Mouse (Mus musculus) hindbrain, embryonic 10.5 days (tissue): ENCODE data around the gene Slirp. TPM values are rescaled to one million over a fixed set of nuclear protein-coding genes. Genes with fewer than 3 reads are reported as not detected.
A peak's percentile ranks its signal among the peaks of the same experiment; 100 is the strongest.

ENCODE experiments used
- DNase-seq: peaks from one replicate; pipeline ENCODE4 v3.0.0-alpha.2; 2017; ENCODE audit warnings: low spot score
- H3K27ac ChIP-seq: fragments of 300-500 bp; sonication (generic); 2 replicates; pipeline ENCODE4 v1.5.1; 2016; ENCODE audit warnings: mild to moderate bottlenecking, moderate library complexity
- H3K27me3 ChIP-seq: fragments of 300-500 bp; sonication (generic); 2 replicates; pipeline ENCODE4 v1.6.1; 2016; ENCODE audit warnings: mild to moderate bottlenecking; ENCODE audit not compliant: poor library complexity, insufficient read depth, severe bottlenecking
- H3K36me3 ChIP-seq: fragments of 300-500 bp; sonication (generic); 2 replicates; pipeline ENCODE4 v1.6.1; 2016; ENCODE audit warnings: mild to moderate bottlenecking, moderate library complexity
- H3K4me1 ChIP-seq: fragments of 300-500 bp; sonication (generic); replicated peaks from 2 replicates; pipeline ENCODE4 v1.6.1; 2016; ENCODE audit warnings: mild to moderate bottlenecking
- H3K4me3 ChIP-seq: fragments of 300-500 bp; sonication (generic); 2 replicates; pipeline ENCODE4 v1.5.1; 2016; ENCODE audit warnings: mild to moderate bottlenecking, moderate library complexity
- H3K9me3 ChIP-seq: fragments of 300-500 bp; sonication (generic); 2 replicates; pipeline ENCODE4 v1.6.1; 2016; ENCODE audit warnings: mild to moderate bottlenecking, moderate library complexity
- WGBS: fragments of 180-500 bp; shearing (Covaris S2); methylation state at CpG from one replicate; pipeline ENCODE4 v1.1.7; 2016; 5-methylcytosine and 5-hydroxymethylcytosine counted together
- polyA plus RNA-seq: library from polyadenylated mRNA; unstranded; fragments of >200 nt; fragmentation: Nextera tagmentation; extraction: Ambion mirVana; gene quantifications from 2 replicates; pipeline ENCODE4 v1.2.1, GENCODE M21; 2016

The Slirp gene
- polyA plus RNA-seq, 1 experiment from 2014 or later = 311 TPM

DNA sequence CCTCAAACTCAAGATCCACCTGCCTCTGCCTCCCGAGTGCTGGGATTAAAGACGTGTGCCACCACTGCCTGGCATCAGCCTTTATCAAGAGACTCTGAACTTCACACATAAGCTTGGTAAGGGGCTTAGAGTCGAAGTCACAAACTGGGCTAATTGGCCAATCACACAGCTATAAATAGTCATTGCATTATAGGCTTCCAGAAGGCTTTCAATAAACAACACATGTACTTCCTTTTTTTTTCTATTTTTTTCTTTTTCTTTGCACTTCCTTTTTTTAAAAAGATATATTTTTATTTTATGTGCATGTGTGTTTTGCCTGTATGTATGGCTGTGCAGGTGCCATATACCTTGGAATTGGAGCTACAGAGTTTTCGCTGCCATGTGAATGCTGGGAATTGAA is 28.3 kb upstream of the Slirp start:
- Histone ChIP-seq H3K27me3 (no peaks in the 10 kb centered on the region), H3K27ac (no peak overlapping the region), H3K36me3 (no peaks in the 10 kb centered on the region), H3K4me1 (peaks cover 15% of the 10 kb centered on the region), H3K4me3 (no peak overlapping the region), H3K9me3 (0 out of 2 replicates have a peak, but pooled peaks cover 3% of the 10 kb centered on the region)
- WGBS = 84% methylated on average over 4 of the region's 4 CpGs
- no peak for DNase-seq

DNA sequence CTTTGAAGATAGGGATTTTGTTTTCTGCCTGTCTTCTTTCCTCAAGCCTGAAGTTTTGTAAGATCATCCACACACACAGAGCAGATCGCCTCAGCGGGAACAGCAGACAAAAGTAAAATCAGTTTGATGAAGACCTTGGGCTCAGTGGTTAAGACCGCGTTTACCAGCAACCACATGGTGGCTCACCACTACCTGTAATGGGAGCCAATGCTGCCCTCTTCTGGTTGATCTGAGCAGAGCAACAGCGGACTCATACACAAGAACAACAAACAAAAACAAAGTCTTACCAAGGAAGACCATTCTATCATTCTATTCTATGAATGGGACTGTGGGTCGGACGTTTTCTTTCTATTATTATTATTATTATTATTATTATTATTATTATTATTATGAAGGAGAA is 27.0 kb upstream of the Slirp start:
- Histone ChIP-seq H3K36me3 (0 out of 2 replicates have a peak, but pooled peaks cover under 1% of the 10 kb centered on the region), H3K27ac (no peak overlapping the region), H3K9me3 (0 out of 2 replicates have a peak, but pooled peaks cover 3% of the 10 kb centered on the region), H3K4me3 (no peak overlapping the region), H3K4me1 (peaks cover 15% of the 10 kb centered on the region), H3K27me3 (no peaks in the 10 kb centered on the region)
- WGBS = 29% methylated on average over 7 of the region's 7 CpGs
- peak; percentile 70 for DNase-seq

GRCm38 (mm10) chr12:87418921-87419320 is 24.8 kb upstream of the Slirp start:
- 65% methylated on average over 5 of the region's 5 CpGs for WGBS
- peak; percentile 31 for DNase-seq
- H3K27me3 ChIP-seq = no peaks in the 10 kb centered on the region
- 0 out of 2 replicates have a peak, but pooled peaks cover 3% of the 10 kb centered on the region for H3K9me3 ChIP-seq
- peak overlapping the region; percentile 63 for H3K27ac ChIP-seq
- peaks cover 22% of the 10 kb centered on the region for H3K36me3 ChIP-seq
- H3K4me1 ChIP-seq = peaks cover 15% of the 10 kb centered on the region
- no peak overlapping the region for H3K4me3 ChIP-seq

DNA sequence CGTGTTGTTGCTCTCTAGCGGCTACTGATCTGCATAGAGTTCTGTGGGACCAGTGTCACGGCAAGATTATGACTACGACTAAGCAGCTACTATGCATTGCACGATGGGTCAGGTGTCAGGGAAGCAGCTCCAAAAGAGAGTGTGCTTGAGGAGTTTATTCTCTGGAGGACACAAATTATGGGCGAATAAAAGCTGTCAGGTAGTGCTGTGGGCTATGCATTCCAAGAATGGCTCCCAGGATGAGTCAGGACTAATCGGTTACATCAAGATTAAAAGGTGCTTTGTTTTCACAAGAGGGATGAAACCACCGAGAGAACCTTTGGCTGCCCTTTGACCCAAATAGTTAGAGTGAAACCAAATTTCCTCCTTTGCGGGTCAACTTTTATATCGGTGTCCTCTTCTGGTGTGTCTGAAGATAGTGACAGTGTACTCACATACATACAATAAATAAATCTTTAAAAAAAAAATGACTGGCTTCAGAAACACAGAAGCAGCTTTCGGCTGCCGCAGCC is 23.7 kb upstream of the Slirp start:
- 76% methylated on average over 12 of the region's 12 CpGs for WGBS
- H3K27ac ChIP-seq = peak overlapping the region; percentile 59; the same call in 1 of the 2 replicates
- 0 out of 2 replicates have a peak, but pooled peaks cover 3% of the 10 kb centered on the region for H3K9me3 ChIP-seq
- H3K4me3 ChIP-seq = no peak overlapping the region
- peaks cover 33% of the 10 kb centered on the region for H3K36me3 ChIP-seq
- H3K4me1 ChIP-seq = peaks cover 20% of the 10 kb centered on the region
- no peaks in the 10 kb centered on the region for H3K27me3 ChIP-seq
- DNase-seq = no peak

DNA sequence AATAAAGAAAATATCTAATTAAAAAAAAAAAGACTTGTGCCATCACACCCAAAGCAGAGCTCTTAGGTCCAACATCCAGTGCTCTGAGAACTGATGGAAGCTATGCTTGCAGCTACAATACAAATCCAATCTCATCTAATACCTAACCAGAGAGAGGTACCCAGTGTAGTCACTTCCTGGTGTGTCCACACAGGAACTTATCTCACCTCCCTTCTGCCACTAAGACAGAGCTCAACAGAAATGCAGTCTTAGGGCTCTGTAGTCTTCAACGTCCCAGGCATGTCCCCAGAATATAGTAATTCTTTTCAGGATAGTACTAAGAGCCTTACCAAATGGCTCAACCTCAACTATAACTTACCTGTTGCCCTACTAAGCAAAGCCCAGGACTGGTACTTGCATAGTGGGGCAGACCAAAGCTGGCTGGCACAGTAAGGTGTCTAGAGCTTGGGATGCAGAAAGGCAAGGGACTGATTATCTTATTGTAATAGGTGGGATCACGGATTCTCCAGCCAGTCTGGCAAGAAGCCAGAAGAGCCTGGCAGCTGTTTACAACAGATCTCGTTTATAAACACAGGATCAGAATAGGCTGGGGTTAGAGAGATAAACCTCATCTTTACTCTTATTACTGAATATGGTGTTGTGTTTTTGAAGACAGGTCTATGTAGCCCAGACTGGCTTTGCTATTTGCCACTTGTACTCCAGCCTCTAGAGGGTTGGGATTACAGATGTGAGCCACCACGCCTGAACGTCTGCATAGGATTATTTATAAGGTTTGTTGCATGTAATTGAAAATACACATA is 21.8 kb upstream of the Slirp start:
- Histone ChIP-seq H3K4me1 (peaks cover 20% of the 10 kb centered on the region), H3K27ac (no peak overlapping the region), H3K36me3 (peaks cover 52% of the 10 kb centered on the region), H3K9me3 (0 out of 2 replicates have a peak, but pooled peaks cover 3% of the 10 kb centered on the region), H3K27me3 (no peaks in the 10 kb centered on the region), H3K4me3 (no peak overlapping the region)
- 89% methylated on average over 5 of the region's 5 CpGs for WGBS
- DNase-seq = no peak

DNA sequence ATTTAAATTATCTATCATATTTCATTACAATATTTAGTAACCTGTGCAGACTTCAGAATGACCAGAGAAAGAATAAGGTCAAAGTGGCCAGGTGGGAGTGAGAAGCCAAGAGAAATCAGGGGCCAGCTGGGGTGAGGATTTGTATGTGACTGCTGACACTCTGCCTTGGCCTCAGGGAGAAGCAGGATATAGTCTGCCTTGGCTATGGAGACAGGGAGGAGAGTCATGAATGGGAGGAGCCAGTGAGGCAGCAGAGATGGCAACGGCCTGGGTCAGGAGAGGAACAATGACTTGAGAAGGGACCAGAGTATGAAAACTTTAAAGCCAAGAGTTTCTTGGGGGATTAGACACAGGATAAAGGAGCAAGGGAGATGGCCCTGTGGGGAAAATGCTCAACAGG is 20.0 kb upstream of the Slirp start:
- Histone ChIP-seq H3K4me1 (peaks cover 19% of the 10 kb centered on the region), H3K4me3 (no peak overlapping the region), H3K9me3 (no peaks in the 10 kb centered on the region), H3K27me3 (no peaks in the 10 kb centered on the region), H3K36me3 (peaks cover 70% of the 10 kb centered on the region), H3K27ac (no peak overlapping the region)
- WGBS = 56% methylated on average over 1 of the region's 1 CpGs
- no peak for DNase-seq

DNA sequence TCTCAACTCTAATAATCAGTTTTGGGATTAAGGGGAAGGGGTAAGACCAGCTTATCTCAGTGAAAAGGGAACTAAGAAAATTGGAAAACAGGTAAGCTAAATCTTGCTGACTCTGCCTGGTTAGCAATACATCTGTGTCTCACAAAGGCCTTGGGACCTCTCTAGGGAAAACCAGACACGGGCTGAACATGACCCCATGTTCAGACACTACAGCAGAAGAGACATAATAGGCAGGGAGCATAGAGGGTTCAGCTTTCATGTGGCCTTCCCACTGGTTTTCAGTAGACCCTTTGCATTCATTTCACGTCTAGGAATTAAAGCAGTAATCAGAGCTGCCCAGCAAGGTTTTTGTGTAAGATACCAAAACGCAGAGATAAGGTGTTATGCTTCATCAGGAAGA is 19.2 kb upstream of the Slirp start:
- peaks cover 11% of the 10 kb centered on the region for H3K4me1 ChIP-seq
- no peak for DNase-seq
- WGBS = 32% methylated on average over 3 of the region's 3 CpGs
- H3K27ac ChIP-seq = no peak overlapping the region
- H3K36me3 ChIP-seq = peaks cover 78% of the 10 kb centered on the region
- H3K27me3 ChIP-seq = no peaks in the 10 kb centered on the region
- H3K4me3 ChIP-seq = no peak overlapping the region
- H3K9me3 ChIP-seq = no peaks in the 10 kb centered on the region

DNA sequence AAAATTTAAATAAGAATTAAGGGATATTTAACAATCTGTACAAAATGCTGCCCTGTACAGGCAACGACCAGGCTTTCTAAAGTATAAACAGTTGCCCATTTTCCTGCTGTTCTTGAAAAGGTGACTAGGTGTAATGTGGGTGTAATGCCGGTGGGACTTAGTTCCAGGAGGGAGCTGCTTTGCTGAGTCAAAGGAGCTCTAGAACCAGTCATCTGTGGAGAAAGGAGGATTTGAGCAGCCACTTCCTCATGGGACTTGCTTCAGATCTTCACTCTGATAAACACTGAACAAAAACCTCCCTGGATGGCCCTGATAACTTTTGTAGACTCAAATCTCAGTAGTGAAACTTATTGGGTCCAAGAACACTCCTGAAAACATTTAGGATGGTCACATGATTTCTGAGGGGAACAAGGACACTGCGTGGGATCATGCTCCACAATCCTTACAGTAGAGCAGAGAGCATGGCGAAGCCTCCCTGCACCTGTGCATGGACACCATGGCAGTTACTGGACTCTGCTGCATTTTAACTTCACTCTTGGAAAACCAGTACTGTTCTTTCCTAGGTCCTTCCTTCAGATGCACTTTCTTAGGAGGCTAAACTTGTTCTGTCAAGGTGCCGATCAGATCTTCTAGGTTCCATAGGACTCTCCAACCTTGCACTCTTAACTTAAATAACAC is 17.2 kb upstream of the Slirp start:
- peaks cover 98% of the 10 kb centered on the region for H3K36me3 ChIP-seq

DNA sequence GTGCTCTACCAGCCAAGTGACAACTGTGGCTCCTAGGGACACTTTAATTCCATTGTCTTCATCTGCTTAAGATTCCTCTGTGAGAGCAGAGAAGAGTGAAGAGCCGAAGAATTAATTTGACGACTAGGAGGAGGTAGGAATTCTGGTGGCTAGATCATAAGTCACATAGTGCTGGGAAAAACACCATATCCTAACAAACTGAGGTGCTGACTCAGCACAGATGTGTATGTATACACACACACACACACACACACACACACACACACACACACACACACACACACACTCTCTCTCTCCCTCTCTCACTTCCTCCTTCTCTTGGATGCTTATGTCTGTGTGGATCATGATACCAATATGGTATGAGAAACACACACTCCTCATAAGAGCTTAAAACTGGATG is 15.4 kb upstream of the Slirp start:
- WGBS = 88% methylated on average over 2 of the region's 2 CpGs
- no peak for DNase-seq
- Histone ChIP-seq H3K27ac (no peak overlapping the region), H3K36me3 (peaks cover 100% of the 10 kb centered on the region), H3K4me1 (peaks cover 5% of the 10 kb centered on the region; the same call in 1 of the 2 replicates), H3K9me3 (no peaks in the 10 kb centered on the region), H3K27me3 (no peaks in the 10 kb centered on the region), H3K4me3 (no peak overlapping the region)

More for the DNA sequence above, 17.2 kb upstream of the Slirp start:
- H3K4me3 ChIP-seq = no peak overlapping the region
- H3K9me3 ChIP-seq = no peaks in the 10 kb centered on the region
- DNase-seq = no peak
- no peak overlapping the region for H3K27ac ChIP-seq
- H3K27me3 ChIP-seq = no peaks in the 10 kb centered on the region
- peaks cover 5% of the 10 kb centered on the region; the same call in 1 of the 2 replicates for H3K4me1 ChIP-seq
- WGBS = 91% methylated on average over 5 of the region's 5 CpGs

GRCm38 (mm10) chr12:87428885-87429284 is 14.8 kb upstream of the Slirp start:
- Histone ChIP-seq H3K4me1 (peaks cover 5% of the 10 kb centered on the region; the same call in 1 of the 2 replicates), H3K36me3 (peaks cover 100% of the 10 kb centered on the region), H3K27ac (no peak overlapping the region), H3K27me3 (no peaks in the 10 kb centered on the region), H3K9me3 (no peaks in the 10 kb centered on the region), H3K4me3 (no peak overlapping the region)
- no peak for DNase-seq
- 88% methylated on average over 8 of the region's 8 CpGs for WGBS

DNA sequence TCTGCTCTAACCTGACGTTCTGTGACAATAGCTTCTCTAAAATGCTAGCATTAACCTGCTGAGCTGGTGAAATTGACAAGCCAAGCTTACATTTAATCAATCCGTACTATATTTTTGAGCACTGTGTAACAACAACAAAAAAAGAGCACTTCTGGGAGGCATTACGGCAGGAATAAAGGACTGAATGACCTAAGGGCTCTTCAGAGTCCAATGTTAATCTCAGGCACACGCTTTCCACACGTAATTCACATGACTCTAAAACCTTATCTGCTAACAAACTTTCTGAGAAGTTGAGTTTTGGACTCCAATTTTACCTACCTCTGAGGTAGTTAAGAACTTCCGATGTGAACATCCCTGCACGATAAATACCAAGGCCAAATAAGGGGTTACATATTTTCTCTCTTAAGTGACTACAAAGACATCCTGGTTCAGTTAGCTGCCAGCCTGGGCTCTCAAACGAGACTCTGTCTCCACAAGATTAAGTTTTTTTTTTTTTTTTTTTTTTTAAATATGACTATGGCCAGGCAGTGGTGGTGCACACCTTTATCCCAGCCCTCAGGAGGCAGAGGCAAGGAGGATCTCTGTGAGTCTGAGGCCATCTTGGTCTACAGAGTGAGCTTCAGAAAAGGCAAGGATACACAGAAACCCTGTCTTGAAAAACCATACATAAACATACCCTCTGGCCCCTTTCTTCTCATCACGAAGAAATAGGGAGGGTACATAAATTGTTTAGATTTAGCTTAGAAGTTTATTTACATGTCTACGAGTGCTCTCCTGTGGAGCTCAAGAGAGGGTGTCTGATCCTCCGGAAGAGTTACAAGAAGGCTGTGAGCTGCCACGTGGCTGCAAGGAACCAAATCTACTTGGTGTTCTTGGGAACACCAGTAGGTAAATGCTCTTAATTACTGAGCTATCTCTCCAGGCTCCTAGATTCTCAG is 1.2 kb upstream of the Slirp start:
- peaks cover 22% of the 10 kb centered on the region for H3K4me1 ChIP-seq
- H3K27ac ChIP-seq = peak overlapping the region; percentile 98
- H3K9me3 ChIP-seq = no peaks in the 10 kb centered on the region
- H3K36me3 ChIP-seq = peaks cover 60% of the 10 kb centered on the region
- WGBS = 44% methylated on average over 12 of the region's 12 CpGs
- peak; percentile 29 for DNase-seq
- H3K27me3 ChIP-seq = no peaks in the 10 kb centered on the region
- H3K4me3 ChIP-seq = peak overlapping the region; percentile 98

GRCm38 (mm10) chr12:87443115-87443699 is 489 bp upstream of the Slirp start:
- under 1% methylated on average over 33 of the region's 33 CpGs for WGBS
- H3K9me3 ChIP-seq = no peaks in the 10 kb centered on the region
- peaks cover 22% of the 10 kb centered on the region for H3K4me1 ChIP-seq
- peak overlapping the region; percentile 98 for H3K4me3 ChIP-seq
- peak overlapping the region; percentile 98 for H3K27ac ChIP-seq
- DNase-seq = no peak
- no peaks in the 10 kb centered on the region for H3K27me3 ChIP-seq
- H3K36me3 ChIP-seq = peaks cover 60% of the 10 kb centered on the region
